Mouse (Mus musculus): Measurements from ENCODE around the gene Kif26a. TPM values are rescaled to one million over a fixed set of nuclear protein-coding genes. Genes with fewer than 3 reads are reported as not detected.
A peak's percentile ranks its signal among the peaks of the same experiment; 100 is the strongest.

Kif26a gene
- polyA plus RNA-seq, 1 experiment from 2014 or later: 2.2 TPM

DNA sequence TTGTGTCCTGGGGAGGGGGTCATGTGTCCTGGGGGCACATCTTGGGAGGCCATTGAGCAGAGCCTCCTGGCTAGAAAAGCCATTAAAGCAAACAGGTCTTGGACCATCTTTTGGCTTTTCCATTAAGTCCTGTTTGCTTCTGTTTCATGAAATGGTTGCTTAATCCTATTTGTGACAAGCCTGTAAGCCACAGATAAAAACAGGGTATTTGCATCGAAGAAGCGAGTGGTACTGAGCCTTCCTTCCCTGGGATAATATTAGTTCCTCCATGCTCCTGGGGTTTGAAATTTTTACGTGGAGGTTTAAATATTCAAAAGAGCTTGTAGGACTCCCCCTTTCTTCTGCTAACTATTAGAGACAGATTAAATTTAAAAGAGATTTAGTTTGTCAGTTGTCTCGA is 61.7 kb downstream of the Kif26a start:
- no peak overlapping the region for H3K4me3 ChIP-seq (ENCODE audit: low read length)
- H3K9me3 ChIP-seq (ENCODE audit: control insufficient read depth, low read length): no peaks in the 10 kb centered on the region
- H3K36me3 ChIP-seq (ENCODE audit: control insufficient read depth, insufficient read depth, low read length): no peaks in the 10 kb centered on the region
- no peaks in the 10 kb centered on the region for H3K4me1 ChIP-seq (ENCODE audit: control insufficient read depth, insufficient read depth, low read length)
- H3K27ac ChIP-seq (ENCODE audit: low read depth, low read length): no peak overlapping the region
- WGBS: 81% methylated on average over 4 of the region's 4 CpGs
- no peak overlapping the region for H3K4me2 ChIP-seq (replicated peaks; ENCODE audit: low read depth, low read length)
- H3K9ac ChIP-seq (ENCODE audit: low read depth, low read length): no peak overlapping the region
- no peak for ATAC-seq (ENCODE audit: low FRiP score, low TSS enrichment)
- H3K27me3 ChIP-seq (ENCODE audit: control insufficient read depth, insufficient read depth, low read length): peaks cover 6% of the 10 kb centered on the region; the same call in 1 of the 2 replicates

DNA sequence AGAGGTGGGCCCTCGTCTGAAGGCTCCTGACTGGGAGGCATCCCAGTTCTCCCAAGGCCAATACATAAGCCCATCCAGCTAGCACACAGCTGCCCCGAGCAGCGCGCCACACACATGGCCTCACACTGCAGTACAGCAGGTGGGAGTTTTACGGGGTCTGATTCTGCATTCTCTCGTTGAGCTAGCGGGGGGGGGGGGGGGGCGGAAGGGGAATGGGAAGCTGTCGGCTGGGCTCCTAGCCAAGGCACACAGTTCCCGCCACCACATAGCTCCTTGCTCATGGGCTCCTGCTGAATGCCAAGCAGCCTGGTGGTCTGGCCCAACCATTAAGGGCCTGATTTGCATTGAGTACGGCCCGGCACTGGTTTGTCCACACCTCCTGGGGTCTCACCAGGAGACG is 64.6 kb downstream of the Kif26a start:
- no peak overlapping the region for H3K27ac ChIP-seq (ENCODE audit: low read depth, low read length)

DNA sequence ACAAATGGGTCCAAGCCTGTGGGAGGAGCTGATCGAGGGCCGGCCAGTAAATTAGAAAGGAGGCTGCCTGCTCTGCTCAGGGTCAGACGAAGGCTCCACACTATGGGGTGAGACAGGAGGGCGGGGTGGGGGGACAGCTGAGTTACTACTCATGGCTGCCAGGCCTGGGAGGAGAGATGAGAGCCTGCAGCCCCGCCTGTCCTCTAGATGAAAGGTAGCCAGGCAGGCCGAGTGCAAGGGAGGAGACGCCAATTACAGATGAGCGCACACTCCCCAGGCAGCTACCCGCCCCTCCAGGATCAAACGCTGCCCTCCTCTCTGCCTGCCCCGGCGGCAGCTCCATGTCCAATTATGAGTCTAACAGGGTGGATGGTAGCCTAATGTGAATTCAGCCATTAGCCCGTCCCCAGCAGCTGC is 68.4 kb downstream of the Kif26a start:
- Histone ChIP-seq H3K4me1 (ENCODE audit: control insufficient read depth, insufficient read depth, low read length) (0 out of 2 replicates have a peak, but pooled peaks cover 4% of the 10 kb centered on the region), H3K9me3 (ENCODE audit: control insufficient read depth, low read length) (no peaks in the 10 kb centered on the region), H3K27ac (ENCODE audit: low read depth, low read length) (no peak overlapping the region), H3K27me3 (ENCODE audit: control insufficient read depth, insufficient read depth, low read length) (peaks cover 1% of the 10 kb centered on the region; the same call in 1 of the 2 replicates), H3K4me2 (replicated peaks; ENCODE audit: low read depth, low read length) (no peak overlapping the region), H3K36me3 (ENCODE audit: control insufficient read depth, insufficient read depth, low read length) (no peaks in the 10 kb centered on the region), H3K9ac (ENCODE audit: low read depth, low read length) (no peak overlapping the region), H3K4me3 (ENCODE audit: low read length) (no peak overlapping the region)
- WGBS: 6% methylated on average over 13 of the region's 13 CpGs
- ATAC-seq (ENCODE audit: low FRiP score, low TSS enrichment): peak; percentile 40; the same call in 1 of the 2 replicates

More for the DNA sequence above, 64.6 kb downstream of the Kif26a start:
- H3K4me3 ChIP-seq (ENCODE audit: low read length): no peak overlapping the region
- no peak for ATAC-seq (ENCODE audit: low FRiP score, low TSS enrichment)
- H3K9ac ChIP-seq (ENCODE audit: low read depth, low read length): no peak overlapping the region
- H3K4me2 ChIP-seq (replicated peaks; ENCODE audit: low read depth, low read length): no peak overlapping the region
- H3K9me3 ChIP-seq (ENCODE audit: control insufficient read depth, low read length): no peaks in the 10 kb centered on the region
- H3K27me3 ChIP-seq (ENCODE audit: control insufficient read depth, insufficient read depth, low read length): peaks cover 6% of the 10 kb centered on the region; the same call in 1 of the 2 replicates
- no peaks in the 10 kb centered on the region for H3K36me3 ChIP-seq (ENCODE audit: control insufficient read depth, insufficient read depth, low read length)
- 41% methylated on average over 12 of the region's 13 CpGs for WGBS
- 0 out of 2 replicates have a peak, but pooled peaks cover 4% of the 10 kb centered on the region for H3K4me1 ChIP-seq (ENCODE audit: control insufficient read depth, insufficient read depth, low read length)

DNA sequence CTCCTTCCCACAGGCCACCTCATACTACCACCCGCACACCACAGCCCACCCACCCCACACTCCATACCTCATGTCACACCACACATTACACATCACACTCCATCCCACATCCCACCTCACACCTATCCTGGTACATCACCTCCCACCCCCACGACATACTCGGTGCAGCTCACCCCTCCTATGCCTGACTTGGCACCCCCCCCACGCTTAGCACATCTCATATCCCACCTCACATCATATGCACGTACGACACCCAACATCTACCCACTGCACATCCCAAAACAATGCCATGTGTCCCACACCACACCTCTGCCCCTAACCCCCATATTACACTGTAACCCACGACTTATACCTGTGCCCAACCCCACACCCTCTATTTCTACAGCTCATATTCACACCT is 69.5 kb downstream of the Kif26a start:
- Histone ChIP-seq H3K36me3 (ENCODE audit: control insufficient read depth, insufficient read depth, low read length) (no peaks in the 10 kb centered on the region), H3K4me2 (replicated peaks; ENCODE audit: low read depth, low read length) (no peak overlapping the region), H3K4me3 (ENCODE audit: low read length) (no peak overlapping the region), H3K27me3 (ENCODE audit: control insufficient read depth, insufficient read depth, low read length) (peaks cover 3% of the 10 kb centered on the region; the same call in 1 of the 2 replicates), H3K27ac (ENCODE audit: low read depth, low read length) (no peak overlapping the region), H3K9ac (ENCODE audit: low read depth, low read length) (no peak overlapping the region), H3K4me1 (ENCODE audit: control insufficient read depth, insufficient read depth, low read length) (0 out of 2 replicates have a peak, but pooled peaks cover 4% of the 10 kb centered on the region), H3K9me3 (ENCODE audit: control insufficient read depth, low read length) (no peaks in the 10 kb centered on the region)
- WGBS: 87% methylated on average over 7 of the region's 7 CpGs
- ATAC-seq (ENCODE audit: low FRiP score, low TSS enrichment): no peak

- H3K4me1 ChIP-seq (ENCODE audit: control insufficient read depth, insufficient read depth, low read length): 0 out of 2 replicates have a peak, but pooled peaks cover 8% of the 10 kb centered on the region
- H3K9ac ChIP-seq (ENCODE audit: low read depth, low read length): no peak overlapping the region
- H3K4me3 ChIP-seq (ENCODE audit: low read length): no peak overlapping the region
- WGBS: 50% methylated on average over 7 of the region's 7 CpGs
- H3K36me3 ChIP-seq (ENCODE audit: control insufficient read depth, insufficient read depth, low read length): no peaks in the 10 kb centered on the region
- H3K9me3 ChIP-seq (ENCODE audit: control insufficient read depth, low read length): no peaks in the 10 kb centered on the region
- peaks cover 9% of the 10 kb centered on the region for H3K27me3 ChIP-seq (ENCODE audit: control insufficient read depth, insufficient read depth, low read length)
- no peak overlapping the region for H3K4me2 ChIP-seq (replicated peaks; ENCODE audit: low read depth, low read length)
- no peak for ATAC-seq (ENCODE audit: low FRiP score, low TSS enrichment)
- H3K27ac ChIP-seq (ENCODE audit: low read depth, low read length): no peak overlapping the region
Observed at GRCm38 (mm10) chr12:112217021-112217420, 71.0 kb downstream of the Kif26a start.

- Histone ChIP-seq H3K36me3 (ENCODE audit: control insufficient read depth, insufficient read depth, low read length) (no peaks in the 10 kb centered on the region), H3K4me1 (ENCODE audit: control insufficient read depth, insufficient read depth, low read length) (0 out of 2 replicates have a peak, but pooled peaks cover 10% of the 10 kb centered on the region), H3K9ac (ENCODE audit: low read depth, low read length) (no peak overlapping the region), H3K4me3 (ENCODE audit: low read length) (no peak overlapping the region), H3K9me3 (ENCODE audit: control insufficient read depth, low read length) (no peaks in the 10 kb centered on the region), H3K27me3 (ENCODE audit: control insufficient read depth, insufficient read depth, low read length) (peaks cover 9% of the 10 kb centered on the region), H3K27ac (ENCODE audit: low read depth, low read length) (no peak overlapping the region), H3K4me2 (replicated peaks; ENCODE audit: low read depth, low read length) (no peak overlapping the region)
- ATAC-seq (ENCODE audit: low FRiP score, low TSS enrichment): no peak
- 42% methylated on average over 3 of the region's 3 CpGs for WGBS
Observed at GRCm38 (mm10) chr12:112217681-112218080, 71.7 kb downstream of the Kif26a start.

GRCm38 (mm10) chr12:112221290-112221689 is 75.3 kb downstream of the Kif26a start:
- Histone ChIP-seq H3K9me3 (ENCODE audit: control insufficient read depth, low read length) (no peaks in the 10 kb centered on the region), H3K4me1 (ENCODE audit: control insufficient read depth, insufficient read depth, low read length) (0 out of 2 replicates have a peak, but pooled peaks cover 6% of the 10 kb centered on the region), H3K27ac (ENCODE audit: low read depth, low read length) (no peak overlapping the region), H3K9ac (ENCODE audit: low read depth, low read length) (no peak overlapping the region), H3K4me2 (replicated peaks; ENCODE audit: low read depth, low read length) (no peak overlapping the region), H3K4me3 (ENCODE audit: low read length) (no peak overlapping the region), H3K36me3 (ENCODE audit: control insufficient read depth, insufficient read depth, low read length) (no peaks in the 10 kb centered on the region), H3K27me3 (ENCODE audit: control insufficient read depth, insufficient read depth, low read length) (peaks cover 9% of the 10 kb centered on the region)
- no peak for ATAC-seq (ENCODE audit: low FRiP score, low TSS enrichment)
- WGBS: 57% methylated on average over 6 of the region's 6 CpGs

GRCm38 (mm10) chr12:112221754-112222439 is 75.9 kb downstream of the Kif26a start:
- Histone ChIP-seq H3K9ac (ENCODE audit: low read depth, low read length) (no peak overlapping the region), H3K9me3 (ENCODE audit: control insufficient read depth, low read length) (no peaks in the 10 kb centered on the region), H3K27ac (ENCODE audit: low read depth, low read length) (no peak overlapping the region), H3K36me3 (ENCODE audit: control insufficient read depth, insufficient read depth, low read length) (no peaks in the 10 kb centered on the region), H3K4me1 (ENCODE audit: control insufficient read depth, insufficient read depth, low read length) (0 out of 2 replicates have a peak, but pooled peaks cover 6% of the 10 kb centered on the region), H3K4me3 (ENCODE audit: low read length) (no peak overlapping the region), H3K27me3 (ENCODE audit: control insufficient read depth, insufficient read depth, low read length) (peaks cover 9% of the 10 kb centered on the region), H3K4me2 (replicated peaks; ENCODE audit: low read depth, low read length) (no peak overlapping the region)
- no peak for ATAC-seq (ENCODE audit: low FRiP score, low TSS enrichment)
- WGBS: 17% methylated on average over 19 of the region's 19 CpGs

DNA sequence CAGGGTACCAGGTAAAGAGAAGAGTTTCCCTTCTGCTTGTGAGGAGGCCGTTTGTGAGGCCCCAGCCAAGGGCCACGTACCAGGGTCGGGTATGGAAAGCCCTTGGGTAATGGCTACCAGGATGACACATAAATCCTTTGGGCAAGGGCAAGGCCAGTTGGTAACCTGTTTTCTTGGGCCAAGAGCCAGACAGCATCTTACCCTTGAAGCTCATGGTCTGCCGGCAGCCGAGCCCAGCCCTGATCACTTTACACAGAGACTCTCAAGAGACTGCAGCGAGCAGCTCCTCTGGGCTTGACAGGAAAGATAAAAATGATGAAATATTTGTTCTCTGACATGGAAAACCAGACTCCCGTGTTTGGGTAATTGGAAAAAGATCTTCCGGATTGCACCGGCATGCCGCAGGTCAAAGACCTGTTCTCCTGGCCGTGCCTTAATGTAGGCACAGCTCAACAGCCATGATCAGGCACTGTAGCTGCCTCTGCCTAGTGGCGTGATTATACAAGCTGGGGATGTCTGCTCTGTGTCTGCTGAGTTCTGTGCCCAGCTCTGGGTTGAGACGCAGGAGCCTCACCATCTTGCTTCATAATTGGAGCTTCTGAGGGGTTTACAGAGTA is 77.8 kb downstream of the Kif26a start:
- H3K9me3 ChIP-seq (ENCODE audit: control insufficient read depth, low read length): no peaks in the 10 kb centered on the region
- H3K4me3 ChIP-seq (ENCODE audit: low read length): no peak overlapping the region

More for the DNA sequence above, 77.8 kb downstream of the Kif26a start:
- peak; percentile 77 for ATAC-seq (ENCODE audit: low FRiP score, low TSS enrichment)
- H3K4me2 ChIP-seq (replicated peaks; ENCODE audit: low read depth, low read length): no peak overlapping the region
- H3K4me1 ChIP-seq (ENCODE audit: control insufficient read depth, insufficient read depth, low read length): 0 out of 2 replicates have a peak, but pooled peaks cover 6% of the 10 kb centered on the region
- no peaks in the 10 kb centered on the region for H3K36me3 ChIP-seq (ENCODE audit: control insufficient read depth, insufficient read depth, low read length)
- 23% methylated on average over 13 of the region's 13 CpGs for WGBS
- H3K27ac ChIP-seq (ENCODE audit: low read depth, low read length): no peak overlapping the region
- H3K9ac ChIP-seq (ENCODE audit: low read depth, low read length): no peak overlapping the region
- H3K27me3 ChIP-seq (ENCODE audit: control insufficient read depth, insufficient read depth, low read length): peaks cover 9% of the 10 kb centered on the region
